Mouse (Mus musculus): ENCODE results near the gene Igfbpl1. TPM values are rescaled to one million over a fixed set of nuclear protein-coding genes. Genes with fewer than 3 reads are reported as not detected.

Gene Igfbpl1
- not detected for polyA plus RNA-seq (2014; fragmentation: Illumina TruSeq; extraction: RNeasy Lipid Tissue Mini Kit (QIAGEN cat#74804); ENCODE audit: low read depth, low replicate concordance)

DNA sequence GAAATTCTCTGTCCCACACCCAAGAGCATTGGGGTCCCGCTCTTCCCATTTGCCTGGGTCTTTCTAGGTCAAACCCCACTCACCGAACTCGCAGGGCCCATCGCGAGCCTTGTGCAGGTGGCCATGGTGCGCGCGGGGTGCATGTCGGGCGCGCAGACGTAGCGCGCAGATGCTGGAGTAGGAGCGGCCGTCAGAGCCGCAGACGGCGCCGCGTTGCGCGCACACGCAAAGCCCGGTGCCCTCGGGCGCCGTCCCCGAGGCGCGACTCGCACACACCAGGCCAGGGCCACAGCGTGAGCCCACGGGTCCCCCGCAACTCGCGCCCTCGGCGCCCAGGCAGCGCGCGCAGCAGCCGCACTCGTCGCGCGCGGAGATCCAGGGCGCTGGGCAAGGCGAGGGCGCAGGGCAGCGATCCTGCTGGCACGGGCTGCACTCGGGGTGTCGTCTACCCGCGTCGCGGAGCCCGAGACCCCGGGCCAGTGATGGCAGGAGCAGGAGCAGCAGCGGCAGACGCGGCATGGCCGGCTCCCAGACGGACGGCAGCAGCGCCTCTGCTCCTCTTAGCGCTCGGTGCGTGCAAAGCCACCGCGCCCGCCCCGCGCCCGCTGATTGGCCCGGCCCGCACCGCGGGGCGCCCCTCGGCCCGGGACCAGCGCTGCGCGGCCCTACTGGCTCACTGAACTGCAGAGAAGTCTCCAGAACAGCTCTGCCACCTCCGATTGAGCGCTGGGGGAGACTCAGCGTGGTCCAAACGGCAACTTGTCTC lies at the start of gene Igfbpl1:
Gene Igfbpl1 (minus strand): TSS at position 649 of the 766 bp plus-strand sequence.

DNA sequence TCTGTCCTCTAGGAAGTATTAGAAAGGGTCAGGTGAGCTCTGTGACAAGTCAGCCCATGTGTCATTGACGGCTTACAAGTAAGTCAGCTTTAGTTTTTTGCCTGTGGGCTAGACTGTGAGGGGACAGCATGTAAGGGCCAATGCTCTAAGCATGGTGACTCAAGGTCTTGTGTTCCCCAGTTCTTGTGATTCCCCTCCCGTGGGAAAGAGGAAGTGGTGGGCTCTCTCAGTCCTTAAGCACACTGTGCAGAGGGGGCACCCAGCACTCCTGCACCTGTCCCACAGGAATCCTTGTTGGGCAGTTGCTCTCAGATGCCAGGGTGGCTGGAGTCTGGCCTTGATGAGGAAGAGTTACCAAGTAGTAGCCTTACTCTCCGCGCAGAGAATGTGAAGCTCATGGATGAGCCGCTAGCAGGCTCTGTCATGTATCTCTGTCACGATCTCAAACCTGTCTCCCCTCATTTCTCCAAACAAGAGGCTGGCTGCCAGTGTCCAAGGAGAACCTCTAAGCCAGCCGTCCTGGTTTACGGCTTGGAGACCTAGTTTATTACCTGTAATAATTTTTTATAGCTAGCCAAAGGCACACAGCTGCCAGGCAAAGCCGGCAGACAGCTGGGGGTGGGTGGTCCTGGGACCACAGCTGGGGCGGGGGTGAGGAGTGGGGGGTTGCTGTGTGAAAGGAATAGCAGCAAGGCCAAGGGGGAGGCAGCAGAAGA lies 21.5 kb upstream of the Igfbpl1 start, which contains the start of gene Stra6l:
Gene Stra6l (plus strand): TSS at position 556 of the 716 bp plus-strand sequence.

DNA sequence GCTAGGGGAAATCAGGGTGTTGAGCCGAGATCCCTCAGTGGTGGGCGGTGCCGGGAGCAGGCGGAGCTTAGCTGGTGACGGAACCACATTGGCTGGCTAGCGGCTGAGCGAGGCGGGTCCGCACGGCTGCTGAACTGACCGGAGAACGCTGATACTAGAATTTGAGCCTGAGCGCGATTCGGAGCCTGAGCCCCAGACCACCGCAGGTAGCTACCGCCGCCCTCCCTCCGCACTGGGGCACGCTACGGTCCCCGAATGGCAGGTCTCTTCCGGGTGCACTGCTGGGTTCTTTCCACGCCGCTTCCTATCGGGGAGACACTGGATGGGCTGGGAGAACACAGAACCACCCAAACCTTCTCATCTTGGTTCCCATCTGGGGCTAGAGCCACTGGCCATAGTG lies 27.8 kb downstream of the Igfbpl1 start, which contains the start of gene Aldh1b1:
Gene Aldh1b1 (plus strand): TSS at position 59 of the 400 bp plus-strand sequence.

Other genes with a start within 250 kb of the Igfbpl1 start
- 2.0 TPM for gene Aldh1b1, start 27.9 kb downstream of the Igfbpl1 start, polyA plus RNA-seq (2014; fragmentation: Illumina TruSeq; extraction: RNeasy Lipid Tissue Mini Kit (QIAGEN cat#74804); ENCODE audit: low read depth, low replicate concordance)
- gene Stra6l, start 21.7 kb upstream of the Igfbpl1 start, polyA plus RNA-seq (2014; fragmentation: Illumina TruSeq; extraction: RNeasy Lipid Tissue Mini Kit (QIAGEN cat#74804); ENCODE audit: low read depth, low replicate concordance) = 0.18 TPM
- 37.1 TPM for gene Ccdc180, start 63.4 kb upstream of the Igfbpl1 start, polyA plus RNA-seq (2014; fragmentation: Illumina TruSeq; extraction: RNeasy Lipid Tissue Mini Kit (QIAGEN cat#74804); ENCODE audit: low read depth, low replicate concordance)
- 232 TPM for gene Tdrd7, start 138.4 kb upstream of the Igfbpl1 start, polyA plus RNA-seq (2014; fragmentation: Illumina TruSeq; extraction: RNeasy Lipid Tissue Mini Kit (QIAGEN cat#74804); ENCODE audit: low read depth, low replicate concordance)
- 15.8 TPM for gene Tmod1, start 212.0 kb upstream of the Igfbpl1 start, polyA plus RNA-seq (2014; fragmentation: Illumina TruSeq; extraction: RNeasy Lipid Tissue Mini Kit (QIAGEN cat#74804); ENCODE audit: low read depth, low replicate concordance)